Mouse (Mus musculus): ENCODE data around the gene Smchd1. TPM values are rescaled to one million over a fixed set of nuclear protein-coding genes. Genes with fewer than 3 reads are reported as not detected.

Smchd1 gene
- total RNA-seq, 4 experiments from 2014 or later, result 35.0 to 56.7 (median 47.4) TPM

DNA sequence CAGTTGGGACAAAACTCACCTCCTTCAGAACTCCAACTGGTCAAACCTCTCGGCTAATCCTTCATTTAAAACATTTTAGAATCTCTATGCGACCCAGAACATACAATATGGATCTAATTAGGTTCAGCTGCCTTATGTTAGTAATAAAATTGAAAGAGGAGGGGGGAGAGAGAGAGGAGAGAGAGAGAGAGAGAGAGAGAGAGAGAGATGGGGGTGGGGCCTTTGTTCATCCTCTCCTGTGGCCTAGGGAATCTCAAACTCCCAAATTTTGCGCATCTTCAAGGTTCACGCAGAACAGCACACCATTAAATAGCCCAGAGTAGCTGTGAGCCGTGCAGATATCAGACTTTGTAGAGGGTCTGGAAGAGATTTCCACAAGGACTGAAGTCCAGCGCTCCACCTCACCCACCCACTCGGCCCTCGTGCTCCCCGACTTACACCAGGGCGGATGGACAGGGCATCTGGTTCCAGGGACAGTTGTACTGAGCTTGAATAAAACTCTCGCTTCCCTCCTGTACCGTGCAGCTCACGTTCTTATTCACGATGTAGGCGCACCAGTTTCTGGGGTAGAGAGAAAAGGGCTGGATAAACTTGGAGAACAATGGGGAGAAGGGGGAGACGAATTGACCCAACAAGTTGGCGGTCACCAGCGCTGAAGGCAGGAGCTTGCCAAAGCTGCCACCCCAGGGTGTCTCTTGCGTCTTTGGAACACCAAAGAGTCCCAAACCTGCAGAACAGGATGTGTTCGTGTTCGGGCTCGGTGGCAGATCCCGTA, 165.2 kb downstream of the Smchd1 start:
- no peak for DNase-seq

- DNase-seq, result no peak
These were observed 166.0 kb downstream of the Smchd1 start for GRCm38 (mm10) chr17:71309141-71309540.

DNA sequence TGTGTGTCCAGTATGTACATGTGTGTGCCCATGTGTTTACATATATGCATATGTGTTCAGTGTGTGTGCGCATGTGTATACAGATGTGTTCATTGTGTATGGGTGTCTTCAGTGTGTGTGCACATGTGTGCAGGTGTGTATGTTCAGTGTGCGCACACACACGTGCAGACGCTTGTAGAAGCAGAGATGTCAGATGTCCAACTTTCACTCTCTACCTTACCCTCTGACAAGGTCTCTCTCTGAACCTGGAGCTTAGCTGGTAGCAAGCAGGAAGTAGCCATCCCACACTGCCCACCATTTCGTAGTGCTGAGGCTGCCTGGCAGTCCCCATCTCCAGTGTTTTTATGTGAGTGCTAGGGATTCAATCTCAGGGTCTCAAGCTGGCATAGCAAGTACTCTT, 166.8 kb downstream of the Smchd1 start:
- no peak for DNase-seq

- no peak for DNase-seq
These were observed 167.8 kb downstream of the Smchd1 start for GRCm38 (mm10) chr17:71307251-71307790.

GRCm38 (mm10) chr17:71306716-71307115, 168.4 kb downstream of the Smchd1 start:
- DNase-seq, result no peak

- no peak for DNase-seq
These were observed 169.1 kb downstream of the Smchd1 start for GRCm38 (mm10) chr17:71306091-71306490.

DNA sequence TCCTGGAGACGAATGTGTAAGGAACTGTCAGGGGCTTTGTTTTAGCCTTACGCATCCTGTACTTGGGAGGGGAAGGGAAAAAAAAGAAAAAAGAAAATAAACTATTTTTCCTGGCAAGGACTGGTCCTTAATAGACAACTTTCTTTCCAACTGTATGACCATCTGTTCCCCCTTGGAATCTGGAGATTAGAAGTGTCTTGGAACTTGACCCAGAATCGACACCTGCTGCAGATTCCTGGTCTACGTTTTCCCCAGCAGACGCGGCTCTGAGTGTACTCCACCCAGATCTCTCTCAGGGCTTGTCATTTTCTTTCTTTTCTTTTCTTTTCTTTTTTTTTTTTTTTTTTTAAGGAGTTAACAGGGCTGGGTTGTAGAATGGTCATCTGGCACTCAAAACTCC, 171.7 kb downstream of the Smchd1 start:
- no peak for DNase-seq

DNA sequence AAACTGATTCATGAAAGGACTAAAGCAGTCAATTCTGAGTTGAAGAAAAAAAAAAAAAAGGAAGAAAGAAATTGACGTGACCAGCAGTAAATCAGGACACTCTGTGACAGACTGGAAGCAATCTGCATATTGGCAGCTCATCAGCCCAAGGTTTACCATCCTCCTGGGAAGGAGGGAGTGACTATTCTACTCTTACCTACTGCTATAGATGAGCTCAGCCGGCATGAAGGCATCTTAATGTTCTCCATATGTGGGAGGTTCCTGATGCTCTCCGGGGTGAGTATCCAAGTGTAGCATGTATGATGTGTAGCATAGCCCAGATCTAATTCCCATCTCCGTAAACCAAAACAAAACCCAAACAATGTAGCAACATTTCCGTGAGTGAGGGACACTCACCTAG, 173.7 kb downstream of the Smchd1 start:
- no peak for DNase-seq

DNA sequence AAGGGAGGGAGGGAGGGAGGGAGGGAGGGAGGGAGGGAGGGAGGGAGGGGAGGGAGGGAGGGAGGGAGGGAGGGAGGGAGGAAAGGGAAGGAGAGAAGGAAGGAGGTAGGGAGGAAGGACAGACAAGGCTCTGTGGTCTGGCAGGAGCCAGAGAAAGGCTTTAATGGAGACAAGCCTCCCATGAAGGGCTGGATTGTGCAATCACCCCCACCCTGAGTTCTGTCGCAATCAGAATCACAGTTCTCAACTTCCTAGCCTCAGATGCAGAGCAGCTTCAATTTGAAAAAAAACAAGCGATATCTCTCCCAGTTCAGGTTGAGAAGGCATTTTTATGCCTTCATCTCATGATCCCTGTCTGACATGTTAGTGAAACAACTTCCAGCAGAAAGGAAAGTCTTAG, 174.8 kb downstream of the Smchd1 start:
- DNase-seq, result peak; percentile 58

DNA sequence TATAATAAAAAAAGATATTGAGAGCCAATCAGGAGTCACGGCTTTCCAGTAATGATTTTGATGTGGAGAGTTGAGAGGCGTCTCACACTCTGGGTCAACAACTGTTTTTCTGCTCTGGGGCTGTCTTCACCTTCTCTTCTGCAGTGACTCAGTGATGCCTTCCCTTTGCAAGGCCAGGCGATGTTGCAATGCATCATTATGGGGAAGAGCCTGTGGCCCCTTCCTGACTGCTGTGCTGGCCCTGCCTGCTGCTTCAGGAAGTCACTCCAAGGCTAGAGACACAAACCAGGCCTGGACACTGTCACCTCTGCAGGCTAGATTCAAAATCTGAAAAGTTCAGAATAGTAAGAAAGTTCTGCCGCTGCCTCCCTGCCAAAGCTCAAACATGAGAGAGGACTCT, 175.3 kb downstream of the Smchd1 start:
- peak; percentile 49 for DNase-seq

GRCm38 (mm10) chr17:71294570-71294969, 180.6 kb downstream of the Smchd1 start:
- no peak for DNase-seq

Other genes with a start within 250 kb of the Smchd1 start
- 1 to 10 TPM; 4.1 to 8.7 (median 5.4) TPM for gene Emilin2, start 163.4 kb downstream of the Smchd1 start, total RNA-seq (2022)
- gene Gm4707, start 15.4 kb downstream of the Smchd1 start, total RNA-seq (2022), result 1 to 10 TPM; 1.1 to 5.3 (median 2.0) TPM
- 1 to 10 TPM in 2 of 4 experiments, under 1 TPM in 2; 0.67 to 1.5 (median 0.99) TPM for gene Ndc80, start 51.5 kb upstream of the Smchd1 start, total RNA-seq (2022)
- gene Spdya, start 76.7 kb upstream of the Smchd1 start, total RNA-seq (2022), result 1 to 10 TPM in 2 of 4 experiments, under 1 TPM in 2; 0.49 to 1.9 (median 1.3) TPM
- 10 to 100 TPM; 41.7 to 62.5 (median 54.4) TPM for gene Wdr43, start 140.6 kb upstream of the Smchd1 start, total RNA-seq (2022)
- gene Togaram2, start 197.9 kb upstream of the Smchd1 start, total RNA-seq (2022), result under 1 TPM in 2 of 4 experiments, not detected in 2; 0.19 to 0.28 TPM